Mouse (Mus musculus) layer of hippocampus, adult 18-20 months (tissue): ENCODE measurements around the gene Cpne2. TPM values are rescaled to one million over a fixed set of nuclear protein-coding genes. Genes with fewer than 3 reads are reported as not detected.

Experiments used
- DNase-seq, 2 experiments: peaks; one replicate each; pipeline ENCODE4 v3.0.0; 2022; ENCODE audit warnings: low spot score in 2 of 2
- total RNA-seq, 2 experiments: library from RNA; stranded (reverse); gene quantifications; 2 replicates each; pipeline ENCODE4 v1.2.3; 2021

The Cpne2 gene
- total RNA-seq, 2 experiments from 2014 or later, result 41.9 to 48.2 TPM

- no peak for DNase-seq
Observed at GRCm38 (mm10) chr8:94534612-94535011, 1.8 kb downstream of the Cpne2 start.

- DNase-seq, result no peak
Observed at GRCm38 (mm10) chr8:94535631-94536030, 2.8 kb downstream of the Cpne2 start.

- DNase-seq, result no peak
Observed at GRCm38 (mm10) chr8:94537456-94537855, 4.7 kb downstream of the Cpne2 start.

GRCm38 (mm10) chr8:94540025-94540424 lies 7.2 kb downstream of the Cpne2 start:
- no peak for DNase-seq

- DNase-seq, result no peak
Observed at GRCm38 (mm10) chr8:94540889-94541795, 8.4 kb downstream of the Cpne2 start.

GRCm38 (mm10) chr8:94543981-94544380 lies 11.2 kb downstream of the Cpne2 start:
- no peak for DNase-seq

GRCm38 (mm10) chr8:94549041-94549440 lies 16.3 kb downstream of the Cpne2 start:
- no peak for DNase-seq

- DNase-seq, result no peak
Observed at GRCm38 (mm10) chr8:94549482-94549881, 16.7 kb downstream of the Cpne2 start.

- no peak for DNase-seq
Observed at GRCm38 (mm10) chr8:94549998-94550397, 17.2 kb downstream of the Cpne2 start.

GRCm38 (mm10) chr8:94551471-94552422 lies 19.0 kb downstream of the Cpne2 start:
- DNase-seq, result peak; percentile 70 to 82

GRCm38 (mm10) chr8:94552696-94553095 lies 19.9 kb downstream of the Cpne2 start:
- DNase-seq, result no peak

GRCm38 (mm10) chr8:94557281-94557680 lies 24.5 kb downstream of the Cpne2 start:
- no peak for DNase-seq

- DNase-seq, result peak in 1 of 2 experiments; percentile 45
Observed at GRCm38 (mm10) chr8:94561256-94561655, 28.5 kb downstream of the Cpne2 start.

GRCm38 (mm10) chr8:94564421-94564820 lies 31.6 kb downstream of the Cpne2 start:
- no peak for DNase-seq

- no peak for DNase-seq
Observed at GRCm38 (mm10) chr8:94566033-94566432, 33.2 kb downstream of the Cpne2 start.

GRCm38 (mm10) chr8:94566446-94567158 lies 33.8 kb downstream of the Cpne2 start:
- DNase-seq, result no peak

- DNase-seq, result no peak
Observed at GRCm38 (mm10) chr8:94567159-94567849, 34.5 kb downstream of the Cpne2 start.

GRCm38 (mm10) chr8:94568098-94568497 lies 35.3 kb downstream of the Cpne2 start:
- DNase-seq, result no peak

GRCm38 (mm10) chr8:94569419-94569818 lies 36.6 kb downstream of the Cpne2 start:
- no peak for DNase-seq

- no peak for DNase-seq
Observed at GRCm38 (mm10) chr8:94571896-94572295, 39.1 kb downstream of the Cpne2 start.
